Mouse (Mus musculus) neural tube, embryonic 11.5 days (tissue): ENCODE results near the gene Arhgap32. TPM values are rescaled to one million over a fixed set of nuclear protein-coding genes. Genes with fewer than 3 reads are reported as not detected.

Source experiments
- ATAC-seq: fragments of 200-750 bp; cut with Nextera tagmentation; 2 replicates; pipeline ENCODE4 v1.8.0; 2017; ENCODE audit warnings: moderate number of reproducible peaks, mild to moderate bottlenecking, moderate TSS enrichment, moderate library complexity; ENCODE audit not compliant: insufficient read depth, low FRiP score, low TSS enrichment
- DNase-seq: peaks from one replicate; pipeline ENCODE4 v3.0.0-alpha.2; 2015; ENCODE audit warnings: low spot score
- H3K27ac ChIP-seq: fragments of 300-500 bp; sonication (generic); 2 replicates; pipeline ENCODE4 v1.5.1; 2014; ENCODE audit warnings: low read depth, mild to moderate bottlenecking, low read length
- H3K27me3 ChIP-seq: fragments of 300-500 bp; sonication (generic); 2 replicates; pipeline ENCODE4 v1.6.1; 2014; ENCODE audit warnings: mild to moderate bottlenecking, low read length, mixed read lengths; ENCODE audit not compliant: control insufficient read depth, insufficient read depth
- H3K36me3 ChIP-seq: fragments of 300-500 bp; sonication (generic); 2 replicates; pipeline ENCODE4 v1.6.1; 2014; ENCODE audit warnings: mild to moderate bottlenecking, low read length, moderate library complexity, mixed read lengths; ENCODE audit not compliant: control insufficient read depth, insufficient read depth
- H3K4me1 ChIP-seq: fragments of 300-500 bp; sonication (generic); 2 replicates; pipeline ENCODE4 v1.6.1; 2014; ENCODE audit warnings: low read length, mixed read lengths; ENCODE audit not compliant: control insufficient read depth, insufficient read depth
- H3K4me2 ChIP-seq: fragments of 300-500 bp; sonication (generic); 2 replicates; pipeline ENCODE4 v1.6.1; 2014; ENCODE audit warnings: low read depth, mild to moderate bottlenecking, moderate library complexity
- H3K4me3 ChIP-seq: fragments of 300-500 bp; sonication (generic); 2 replicates; pipeline ENCODE4 v1.5.1; 2014; ENCODE audit warnings: low read depth, low read length
- H3K9ac ChIP-seq: fragments of 300-500 bp; sonication (generic); 2 replicates; pipeline ENCODE4 v1.6.1; 2014; ENCODE audit warnings: mild to moderate bottlenecking, low read length
- H3K9me3 ChIP-seq: fragments of 300-500 bp; sonication (generic); 2 replicates; pipeline ENCODE4 v1.6.1; 2016; ENCODE audit warnings: low read length; ENCODE audit not compliant: control insufficient read depth
- WGBS: fragments of 180-500 bp; shearing (Covaris S2); extraction: QIAGEN DNeasy Blood & Tissue Kit; methylation state at CpG from one replicate; pipeline ENCODE4 v1.1.7; 2014; 5-methylcytosine and 5-hydroxymethylcytosine counted together
- polyA plus RNA-seq: library from polyadenylated mRNA; unstranded; fragments of >200 nt; fragmentation: Nextera tagmentation; extraction: Ambion mirVana; gene quantifications from 2 replicates; pipeline ENCODE4 v1.2.1, GENCODE M21; 2014

Gene Arhgap32
- polyA plus RNA-seq, result 11.4 and 11.9 TPM in 2 replicates

GRCm38 (mm10) chr9:32115786-32116185, at the start of gene Arhgap32:
Gene Arhgap32, plus strand, starts transcription at chr9:32116136.
- Histone ChIP-seq H3K4me1 (no peaks in the 10 kb centered on the region), H3K4me2 (no peak within 1 kb of the TSS), H3K9me3 (no peaks in the 10 kb centered on the region), H3K27me3 (no peaks in the 10 kb centered on the region), H3K36me3 (no peaks in the 10 kb centered on the region), H3K4me3 (no peak within 1 kb of the TSS), H3K9ac (no peak within 1 kb of the TSS), H3K27ac (no peak within 1 kb of the TSS)
- no peak for DNase-seq
- ATAC-seq, result no peak
- 86% methylated on average over 1 of the region's 1 CpGs for WGBS

- H3K27ac ChIP-seq, result no peak overlapping the region
These were observed 43.2 kb upstream of the Arhgap32 start for GRCm38 (mm10) chr9:32072778-32073177.

GRCm38 (mm10) chr9:32088106-32088776, 27.7 kb upstream of the Arhgap32 start:
- Histone ChIP-seq H3K27ac (no peak overlapping the region), H3K9me3 (no peaks in the 10 kb centered on the region), H3K9ac (no peak overlapping the region), H3K27me3 (no peaks in the 10 kb centered on the region), H3K4me3 (no peak overlapping the region), H3K4me1 (no peaks in the 10 kb centered on the region), H3K36me3 (no peaks in the 10 kb centered on the region), H3K4me2 (no peak overlapping the region)
- no peak for DNase-seq
- ATAC-seq, result no peak
- 75% methylated on average over 4 of the region's 4 CpGs for WGBS

More at GRCm38 (mm10) chr9:32072778-32073177, 43.2 kb upstream of the Arhgap32 start:
- no peak for ATAC-seq
- Histone ChIP-seq H3K27me3 (no peaks in the 10 kb centered on the region), H3K4me3 (no peak overlapping the region), H3K4me2 (no peak overlapping the region), H3K4me1 (no peaks in the 10 kb centered on the region), H3K36me3 (no peaks in the 10 kb centered on the region), H3K9me3 (no peaks in the 10 kb centered on the region), H3K9ac (no peak overlapping the region)
- 93% methylated on average over 6 of the region's 6 CpGs for WGBS
- no peak for DNase-seq

- H3K4me2 ChIP-seq, result no peak overlapping the region
- H3K36me3 ChIP-seq, result no peaks in the 10 kb centered on the region
- ATAC-seq, result no peak
- no peak for DNase-seq
- WGBS, result 73% methylated on average over 3 of the region's 3 CpGs
- no peaks in the 10 kb centered on the region for H3K27me3 ChIP-seq
- H3K4me3 ChIP-seq, result no peak overlapping the region
- no peaks in the 10 kb centered on the region; the same call in 1 of the 2 replicates for H3K4me1 ChIP-seq
- H3K9ac ChIP-seq, result no peak overlapping the region
- H3K9me3 ChIP-seq, result no peaks in the 10 kb centered on the region
- H3K27ac ChIP-seq, result no peak overlapping the region
These were observed 27.1 kb upstream of the Arhgap32 start for GRCm38 (mm10) chr9:32088882-32089281.

- DNase-seq, result no peak
- Histone ChIP-seq H3K4me2 (no peak overlapping the region), H3K27me3 (no peaks in the 10 kb centered on the region), H3K4me3 (no peak overlapping the region), H3K9me3 (no peaks in the 10 kb centered on the region), H3K36me3 (no peaks in the 10 kb centered on the region), H3K9ac (no peak overlapping the region), H3K27ac (no peak overlapping the region), H3K4me1 (no peaks in the 10 kb centered on the region; the same call in 1 of the 2 replicates)
- 52% methylated on average over 2 of the region's 2 CpGs for WGBS
- no peak for ATAC-seq
These were observed 22.5 kb upstream of the Arhgap32 start for GRCm38 (mm10) chr9:32093456-32093855.

- no peaks in the 10 kb centered on the region for H3K36me3 ChIP-seq
- H3K4me1 ChIP-seq, result no peaks in the 10 kb centered on the region; the same call in 1 of the 2 replicates
- H3K9ac ChIP-seq, result no peak overlapping the region
- H3K27ac ChIP-seq, result no peak overlapping the region
- DNase-seq, result no peak
- ATAC-seq, result no peak
- H3K4me2 ChIP-seq, result no peak overlapping the region
- no peaks in the 10 kb centered on the region for H3K9me3 ChIP-seq
- H3K27me3 ChIP-seq, result no peaks in the 10 kb centered on the region
- no peak overlapping the region for H3K4me3 ChIP-seq
- 64% methylated on average over 13 of the region's 13 CpGs for WGBS
These were observed 21.4 kb upstream of the Arhgap32 start for GRCm38 (mm10) chr9:32094351-32095120.

- no peak overlapping the region for H3K27ac ChIP-seq
- no peaks in the 10 kb centered on the region for H3K27me3 ChIP-seq
- H3K4me2 ChIP-seq, result no peak overlapping the region
- DNase-seq, result no peak
- H3K4me3 ChIP-seq, result no peak overlapping the region
- no peaks in the 10 kb centered on the region for H3K36me3 ChIP-seq
- ATAC-seq, result no peak
- H3K9me3 ChIP-seq, result no peaks in the 10 kb centered on the region
- 89% methylated on average over 4 of the region's 4 CpGs for WGBS
- no peak overlapping the region for H3K9ac ChIP-seq
- H3K4me1 ChIP-seq, result no peaks in the 10 kb centered on the region; the same call in 1 of the 2 replicates
These were observed 20.4 kb upstream of the Arhgap32 start for GRCm38 (mm10) chr9:32095511-32095910.

- DNase-seq (no peak), ATAC-seq (no peak)
- Histone ChIP-seq H3K27me3 (no peaks in the 10 kb centered on the region), H3K27ac (no peak overlapping the region), H3K4me3 (no peak overlapping the region), H3K9ac (no peak overlapping the region), H3K36me3 (no peaks in the 10 kb centered on the region), H3K4me2 (no peak overlapping the region), H3K9me3 (no peaks in the 10 kb centered on the region), H3K4me1 (no peaks in the 10 kb centered on the region; the same call in 1 of the 2 replicates)
- 86% methylated on average over 7 of the region's 7 CpGs for WGBS
These were observed 19.4 kb upstream of the Arhgap32 start for GRCm38 (mm10) chr9:32096541-32096940.
